Mouse (Mus musculus) MEL (cell line): Measurements from ENCODE around the gene Borcs7.

ENCODE experiments used
- CTCF ChIP-seq, 3 experiments: IDR thresholded peaks in 2 of 3; conservative IDR thresholded peaks in 1 of 3; 2 replicates each; pipeline ENCODE4 v1.5.1; 2011 to 2012; ENCODE audit warnings: low read length in 3 of 3, low read depth in 2 of 3, mild to moderate bottlenecking in 2 of 3, improper control_type of control experiment in 1 of 3, inconsistent platforms in 1 of 3, mixed read lengths in 1 of 3, moderate library complexity in 1 of 3; ENCODE audit not compliant: control insufficient read depth in 1 of 3, insufficient read depth in 1 of 3, poor library complexity in 1 of 3, severe bottlenecking in 1 of 3
- E2F4 ChIP-seq: IDR thresholded peaks from 2 replicates; pipeline ENCODE4 v1.6.1; 2011; ENCODE audit warnings: low read depth, low read length, improper control_type of control experiment, borderline replicate concordance
- ELF1 ChIP-seq: IDR thresholded peaks from 2 replicates; pipeline ENCODE4 v1.6.1; 2014; ENCODE audit warnings: low read depth, mild to moderate bottlenecking, inconsistent platforms, low read length, improper control_type of control experiment, moderate library complexity
- ETS1 ChIP-seq: IDR thresholded peaks from 2 replicates; pipeline ENCODE4 v1.6.1; 2012; ENCODE audit warnings: low read depth, mild to moderate bottlenecking, inconsistent platforms, low read length, improper control_type of control experiment, moderate library complexity
- MAZ ChIP-seq: IDR thresholded peaks from 2 replicates; pipeline ENCODE4 v1.6.1; 2012; ENCODE audit warnings: low read depth, mild to moderate bottlenecking, inconsistent platforms, low read length, improper control_type of control experiment
- POLR2A ChIP-seq, 2 experiments: IDR thresholded peaks; 2 replicates each; pipeline ENCODE4 v1.6.1; 2011 to 2012; ENCODE audit warnings: low read length in 2 of 2, mild to moderate bottlenecking in 2 of 2, control low read depth in 1 of 2, improper control_type of control experiment in 1 of 2, low read depth in 1 of 2, moderate library complexity in 1 of 2; ENCODE audit not compliant: control insufficient read depth in 1 of 2, insufficient read depth in 1 of 2, poor library complexity in 1 of 2
- POLR2AphosphoS5 ChIP-seq: IDR thresholded peaks from 2 replicates; pipeline ENCODE4 v1.6.1; 2012; ENCODE audit warnings: low read depth, borderline replicate concordance, mild to moderate bottlenecking, inconsistent platforms, low read length, moderate library complexity, mixed read lengths
- RAD21 ChIP-seq: IDR thresholded peaks from 2 replicates; pipeline ENCODE4 v1.6.1; 2011; ENCODE audit warnings: mild to moderate bottlenecking, low read depth, low read length, improper control_type of control experiment
- TCF12 ChIP-seq: IDR thresholded peaks from 2 replicates; pipeline ENCODE4 v1.6.1; 2014; ENCODE audit warnings: low read depth, mild to moderate bottlenecking, inconsistent platforms, low read length, improper control_type of control experiment, moderate library complexity
- ZC3H11A ChIP-seq: IDR thresholded peaks from 2 replicates; pipeline ENCODE4 v1.6.1; 2012; ENCODE audit warnings: low read depth, mild to moderate bottlenecking, inconsistent platforms, low read length, improper control_type of control experiment
- ZKSCAN1 ChIP-seq: IDR thresholded peaks from 2 replicates; pipeline ENCODE4 v1.6.1; 2012; ENCODE audit warnings: low read depth, mild to moderate bottlenecking, inconsistent platforms, low read length, improper control_type of control experiment, moderate library complexity
- ZNF384 ChIP-seq: IDR thresholded peaks from 2 replicates; pipeline ENCODE4 v1.6.1; 2012; ENCODE audit warnings: low read depth, mild to moderate bottlenecking, inconsistent platforms, low read length, improper control_type of control experiment

GRCm38 (mm10) chr19:46706540-46707295, 17.0 kb downstream of the Borcs7 start:
- TF ChIP-seq CTCF (IDR thresholded peaks at IDR 0.05 in 2 of 3, conservative IDR thresholded peaks at IDR 0.05 in 1 of 3; ENCODE audit: control insufficient read depth in 1 of 3, insufficient read depth in 1 of 3, low read depth in 2 of 3, low read length in 3 of 3, poor library complexity in 1 of 3, severe bottlenecking in 1 of 3) (no peak), ETS1 (peak; percentile 66), ELF1 (no peak), ZC3H11A (no peak), MAZ (no peak), ZKSCAN1 (no peak), POLR2A (IDR thresholded peaks at IDR 0.05; ENCODE audit: control insufficient read depth in 1 of 2, insufficient read depth in 1 of 2, low read depth in 1 of 2, low read length in 2 of 2, poor library complexity in 1 of 2) (no peak), E2F4 (no peak), ZNF384 (no peak), RAD21 (no peak), POLR2AphosphoS5 (no peak), TCF12 (peak; percentile 45; the same call in 1 of the 2 replicates)
